Mouse (Mus musculus) Patski (cell line): ENCODE measurements around the gene Cmtm8. TPM values are rescaled to one million over a fixed set of nuclear protein-coding genes. Genes with fewer than 3 reads are reported as not detected.

Experiments
- ATAC-seq: fragments of 100-300 bp; one replicate; pipeline ENCODE4 v1.8.0; 2021
- CTCF ChIA-PET: fragments of 350-600 bp; sonication (Branson Sonifier 250); formaldehyde crosslinking; loops from one replicate; lab custom pipeline; 2022; ENCODE audit warnings: inconsistent platforms; lab: Charles Lee
- POLR2A ChIA-PET: fragments of 350-600 bp; sonication (Branson Sonifier 250); formaldehyde crosslinking; loops from one replicate; lab custom pipeline; 2022; ENCODE audit warnings: antibody characterized with exemption, inconsistent platforms; lab: Charles Lee
- DNase-seq: peaks from one replicate; pipeline ENCODE4 v3.0.0-alpha.2; 2011; ENCODE audit warnings: low read depth, low spot score
- H3K27me3 ChIP-seq: fragments of 371-371 bp; one replicate; pipeline ENCODE4 v1.5.1; 2021
- CTCF ChIP-seq: fragments of 100-300 bp; IDR thresholded peaks from one replicate; pipeline ENCODE4 v1.5.1; 2021
- in situ Hi-C: fragments of 300-500 bp; cut with MboI; formaldehyde crosslinking; loops from 3 replicates; pipeline ENCODE4 v1.11.1; 2018; ENCODE audit warnings: low pct_unique_long_range_greater_than_20kb, mixed read lengths
- polyA plus RNA-seq: library from polyadenylated mRNA; unstranded; gene quantifications from one replicate; pipeline ENCODE4 v1.2.3, GENCODE M21; 2021

Cmtm8 gene
- polyA plus RNA-seq, 1 experiment from 2014 or later: 56.0 TPM

GRCm38 (mm10) chr9:114805151-114805671, 38.7 kb downstream of the Cmtm8 start:
- in situ Hi-C loops: no loop called here
- ATAC-seq: no peak
- ChIA-PET CTCF (interaction anchor here (1.3 to 1.4 kb wide), 2 partner anchors 12 to 51 kb away, joined by 3 read pairs; no protein-coding TSS in a partner anchor), POLR2A (no interaction called here)
- no peak for TF ChIP-seq CTCF
- no peak for DNase-seq
- H3K27me3 ChIP-seq: no peaks in the 10 kb centered on the region

GRCm38 (mm10) chr9:114802191-114802590, 41.8 kb downstream of the Cmtm8 start:
- TF ChIP-seq CTCF: no peak
- no peak for DNase-seq
- ChIA-PET CTCF (interaction anchor here (2.5 kb wide), 1 partner anchor 85 kb away, joined by 6 read pairs; no protein-coding TSS in a partner anchor), POLR2A (interaction anchor here (0.6 kb wide), 1 partner anchor 50 kb away, joined by 4 read pairs; no protein-coding TSS in a partner anchor)
- in situ Hi-C loops: no loop called here
- H3K27me3 ChIP-seq: no peaks in the 10 kb centered on the region
- no peak for ATAC-seq

GRCm38 (mm10) chr9:114801301-114801700, 42.7 kb downstream of the Cmtm8 start:
- ATAC-seq: no peak
- H3K27me3 ChIP-seq: no peaks in the 10 kb centered on the region
- POLR2A ChIA-PET: no interaction called here
- TF ChIP-seq CTCF: no peak
- CTCF ChIA-PET: interaction anchor here (0.8 to 2.5 kb wide), 2 partner anchors 81 to 86 kb away, joined by 3 to 6 read pairs; no protein-coding TSS in a partner anchor
- DNase-seq: no peak
- in situ Hi-C loops: no loop called here

DNA sequence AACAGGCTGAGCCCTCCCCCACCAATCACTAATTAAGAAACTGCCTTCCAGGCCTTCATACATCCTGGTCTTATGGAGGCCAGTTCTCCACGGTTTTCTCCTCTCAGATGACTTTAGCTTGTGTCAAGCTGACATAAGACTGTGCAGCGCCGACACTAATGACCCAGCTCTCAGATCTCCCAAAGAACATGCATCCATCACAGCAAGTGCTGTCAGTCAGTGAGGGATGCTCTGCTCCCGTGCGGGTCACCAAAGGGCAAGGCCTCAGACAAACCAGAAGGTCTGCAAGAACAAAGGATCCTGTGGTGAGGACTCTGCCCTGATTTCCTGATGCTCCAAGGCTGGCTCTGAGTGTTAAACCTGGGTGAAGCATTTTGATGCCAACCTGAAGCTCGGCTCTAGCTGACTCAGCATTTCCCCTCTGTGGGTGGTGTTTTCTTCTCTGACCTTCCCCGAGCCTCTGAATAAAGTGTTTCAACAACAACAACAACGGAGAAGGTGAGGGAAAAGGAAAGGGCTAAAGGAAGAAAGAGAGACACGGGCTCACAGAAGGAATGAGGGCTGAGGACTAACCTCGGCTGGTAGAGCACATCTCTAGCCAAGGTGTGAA, 44.4 kb downstream of the Cmtm8 start:
- no peaks in the 10 kb centered on the region for H3K27me3 ChIP-seq
- ChIA-PET CTCF (interaction anchor here (1.5 to 2.4 kb wide), 3 partner anchors 88 to 157 kb away, joined by 4 to 8 read pairs (median 5); no protein-coding TSS in a partner anchor), POLR2A (interaction anchor here (1.1 kb wide), 1 partner anchor 43 kb away, joined by 3 read pairs; no protein-coding TSS in a partner anchor)
- TF ChIP-seq CTCF: no peak
- ATAC-seq (no peak), DNase-seq (no peak)
- in situ Hi-C loops: loop anchor here (5.0 kb wide), 1 partner anchor 83 kb away; no protein-coding TSS in a partner anchor

- ChIA-PET CTCF (interaction anchor here (1.2 to 2.4 kb wide), 6 partner anchors 43 to 158 kb away, joined by 3 to 8 read pairs (median 4); no protein-coding TSS in a partner anchor), POLR2A (interaction anchor here (0.6 to 1.1 kb wide), 2 partner anchors 44 to 91 kb away, joined by 3 to 14 read pairs; no protein-coding TSS in a partner anchor)
- ATAC-seq (no peak), DNase-seq (no peak)
- no peak for TF ChIP-seq CTCF
- no peaks in the 10 kb centered on the region for H3K27me3 ChIP-seq
- in situ Hi-C loops: loop anchor here (5.0 kb wide), 1 partner anchor 83 kb away; no protein-coding TSS in a partner anchor
Measured at GRCm38 (mm10) chr9:114798845-114799244, 45.1 kb downstream of the Cmtm8 start.

DNA sequence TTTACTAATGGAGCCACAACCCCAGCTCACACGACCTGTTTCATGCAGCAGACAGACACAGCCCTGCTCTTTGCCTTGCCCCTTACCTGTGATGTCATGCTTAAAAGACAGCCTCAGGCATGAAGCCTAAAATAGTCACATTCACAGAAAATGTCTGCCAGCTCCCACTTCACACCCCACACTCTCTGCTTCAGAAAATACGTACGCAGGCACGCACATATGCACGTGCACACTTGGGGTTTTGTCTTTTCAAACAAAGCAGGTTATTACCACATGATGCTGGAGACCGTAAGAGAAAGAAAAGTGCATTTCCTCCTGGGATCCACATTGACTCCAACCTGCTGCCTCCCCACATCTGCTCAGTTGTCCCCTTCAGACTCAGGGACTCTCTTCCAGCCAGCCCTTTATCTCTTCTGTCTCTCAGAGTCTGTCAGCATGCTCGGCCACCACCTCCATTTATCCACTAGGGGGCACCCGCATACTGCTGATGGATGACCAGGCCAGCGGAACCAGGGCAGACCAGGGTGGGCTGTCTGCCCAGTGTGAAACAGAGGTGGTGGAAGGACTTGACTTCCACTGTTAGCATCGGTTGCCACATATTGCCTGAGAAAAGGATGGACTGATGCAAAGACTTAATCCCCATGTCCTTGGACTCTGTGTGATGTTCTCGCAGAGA, 46.5 kb downstream of the Cmtm8 start:
- POLR2A ChIA-PET: no interaction called here
- H3K27me3 ChIP-seq: no peaks in the 10 kb centered on the region
- DNase-seq (no peak), ATAC-seq (peak; percentile 20)
- CTCF ChIA-PET: interaction anchor here (0.7 to 2.4 kb wide), 7 partner anchors 9 to 90 kb away, joined by 3 to 8 read pairs (median 3); no protein-coding TSS in a partner anchor
- TF ChIP-seq CTCF: peak; percentile 95
- in situ Hi-C loops: loop anchor here (5.0 kb wide), 1 partner anchor 85 kb away; no protein-coding TSS in a partner anchor

DNA sequence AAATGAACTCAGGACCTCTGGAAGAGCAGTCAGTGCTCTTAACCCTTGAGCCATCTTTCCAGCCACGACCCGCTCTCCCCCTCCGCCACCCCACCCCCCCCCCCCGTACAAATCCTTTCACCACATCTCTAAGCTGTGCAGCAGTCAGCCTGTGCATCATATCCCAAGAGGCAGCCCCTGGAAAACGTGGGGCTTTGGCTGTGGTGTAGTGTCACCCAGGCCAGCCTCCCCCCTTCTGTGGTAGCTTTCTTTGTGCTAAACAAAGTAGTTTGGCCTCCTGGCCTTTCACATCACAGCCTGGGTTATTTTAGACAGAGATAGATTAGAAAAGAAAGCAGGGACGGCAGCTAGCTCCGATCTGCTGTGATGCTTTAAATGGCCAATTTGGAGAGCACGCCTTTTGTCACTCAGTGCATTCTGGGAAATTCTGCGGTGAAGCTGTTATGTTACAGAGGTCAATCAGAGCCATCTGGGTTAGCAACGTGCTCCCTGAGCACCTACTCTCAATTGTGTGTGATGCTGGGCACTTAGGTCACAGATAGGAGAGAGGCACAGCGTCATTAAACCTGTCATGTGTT, 47.4 kb downstream of the Cmtm8 start:
- no peaks in the 10 kb centered on the region for H3K27me3 ChIP-seq
- POLR2A ChIA-PET: no interaction called here
- in situ Hi-C loops: loop anchor here (5.0 kb wide), 1 partner anchor 86 kb away; no protein-coding TSS in a partner anchor
- ATAC-seq: no peak
- CTCF ChIA-PET: interaction anchor here (0.9 kb wide), 1 partner anchor 8 kb away, joined by 3 read pairs; no protein-coding TSS in a partner anchor
- TF ChIP-seq CTCF: no peak
- DNase-seq: no peak

- no peaks in the 10 kb centered on the region for H3K27me3 ChIP-seq
- ChIA-PET POLR2A (interaction anchor here (0.8 kb wide), 2 partner anchors 50 to 109 kb away, joined by 3 read pairs; partner anchors contain the start of gene Cmtm8), CTCF (interaction anchor here (0.9 to 2.3 kb wide), 3 partner anchors 13 to 41 kb away, joined by 3 to 5 read pairs (median 3); partner anchors contain the start of gene Cmtm7)
- in situ Hi-C loops: no loop called here
- no peak for TF ChIP-seq CTCF
- ATAC-seq: no peak
- no peak for DNase-seq
Measured at GRCm38 (mm10) chr9:114794491-114794890, 49.5 kb downstream of the Cmtm8 start.

DNA sequence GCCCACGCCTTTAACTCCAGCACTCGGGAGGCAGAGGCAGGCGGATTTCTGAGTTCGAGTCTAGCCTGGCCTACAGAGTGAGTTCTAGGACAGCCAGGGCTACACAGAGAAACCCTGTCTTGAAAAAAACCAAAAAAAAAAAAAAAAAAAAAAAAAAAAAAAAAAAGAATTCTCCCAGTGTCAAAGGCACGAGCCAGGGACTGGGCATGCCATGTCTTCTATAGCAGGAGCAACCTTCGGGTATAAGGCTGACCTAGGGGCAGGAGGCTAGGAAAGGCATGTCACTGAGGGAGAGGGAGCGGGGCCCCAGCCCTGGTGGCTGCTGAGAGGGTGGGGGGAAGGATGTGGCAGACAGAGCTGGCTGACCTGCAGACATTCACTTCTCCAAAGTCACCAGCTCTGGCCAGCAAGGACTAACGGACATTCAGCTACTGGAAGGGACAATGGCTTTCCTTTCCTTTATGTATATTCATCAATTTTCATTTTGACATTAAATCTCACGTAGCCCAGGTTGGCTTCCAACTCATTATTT, 50.1 kb downstream of the Cmtm8 start:
- POLR2A ChIA-PET: interaction anchor here (0.8 kb wide), 1 partner anchor 109 kb away, joined by 3 read pairs; no protein-coding TSS in a partner anchor
- no peak for TF ChIP-seq CTCF
- DNase-seq (no peak), ATAC-seq (no peak)
- no peaks in the 10 kb centered on the region for H3K27me3 ChIP-seq
- CTCF ChIA-PET: interaction anchor here (0.9 to 2.3 kb wide), 3 partner anchors 11 to 41 kb away, joined by 3 to 5 read pairs (median 3); no protein-coding TSS in a partner anchor
- in situ Hi-C loops: no loop called here
